Mouse (Mus musculus) brain, embryonic 18.5 days (tissue): ENCODE measurements at regions not wholly inside any gene's neighbourhood (a gene's known extent, or its start where the extent isn't known, plus 50 kb on each side); places are given as distances from the start of the nearest gene placed in this dataset.
"Not testable (repeated sequence)": the region's sequence is repeated elsewhere in the genome, so short reads cannot be mapped to it uniquely, and the experiment has no call there.

ENCODE experiments used
- DNase-seq: peaks from one replicate; pipeline ENCODE4 v3.0.0-alpha.2; 2012; ENCODE audit warnings: low read depth, low spot score

GRCm38 (mm10) chr11:16559001-16559699 lies 50.9 kb upstream of the Sec61g start:
- DNase-seq = no peak

- DNase-seq = no peak
Measured at GRCm38 (mm10) chr11:16561727-16562126, 53.4 kb upstream of the Sec61g start.

- DNase-seq = no peak
Measured at GRCm38 (mm10) chr11:16589085-16589680, 80.9 kb upstream of the Sec61g start.

GRCm38 (mm10) chr11:16590541-16590940 lies 82.3 kb upstream of the Sec61g start:
- DNase-seq = no peak

GRCm38 (mm10) chr11:16591471-16591921 lies 83.2 kb upstream of the Sec61g start:
- DNase-seq = peak; percentile 62

- no peak for DNase-seq
Measured at GRCm38 (mm10) chr11:16592006-16592405, 83.7 kb upstream of the Sec61g start.

GRCm38 (mm10) chr11:16592766-16593165 lies 84.5 kb upstream of the Sec61g start:
- DNase-seq = no peak

- no peak for DNase-seq
Measured at GRCm38 (mm10) chr11:16594832-16595231, 86.5 kb upstream of the Sec61g start.

- peak; percentile 55 for DNase-seq
Measured at GRCm38 (mm10) chr11:16597038-16597830, 89.0 kb upstream of the Sec61g start.

- no peak for DNase-seq
Measured at GRCm38 (mm10) chr11:16602947-16603346, 94.7 kb upstream of the Sec61g start.

- no peak for DNase-seq
Measured at GRCm38 (mm10) chr11:16606435-16607214, 98.3 kb upstream of the Sec61g start.

GRCm38 (mm10) chr11:16607900-16608422 lies 99.7 kb upstream of the Sec61g start:
- not testable (repeated sequence) for DNase-seq

GRCm38 (mm10) chr11:16611741-16612140 lies 103.5 kb upstream of the Sec61g start:
- DNase-seq = no peak

GRCm38 (mm10) chr11:16612524-16612923 lies 104.2 kb upstream of the Sec61g start:
- no peak for DNase-seq

GRCm38 (mm10) chr11:16619736-16620135 lies 111.5 kb upstream of the Sec61g start:
- DNase-seq = no peak

- DNase-seq = no peak
Measured at GRCm38 (mm10) chr11:16623694-16624093, 115.4 kb upstream of the Sec61g start.

GRCm38 (mm10) chr11:16627294-16628085 lies 119.2 kb upstream of the Sec61g start:
- peak; percentile 42 for DNase-seq

- no peak for DNase-seq
Measured at GRCm38 (mm10) chr11:16629410-16630129, 121.3 kb upstream of the Sec61g start.

GRCm38 (mm10) chr11:16635796-16636195 lies 116.2 kb upstream of the Egfr start:
- not testable (repeated sequence) for DNase-seq

GRCm38 (mm10) chr11:16637679-16638078 lies 114.3 kb upstream of the Egfr start:
- no peak for DNase-seq
